Mouse (Mus musculus): ENCODE data around the gene Odf2l.
A peak's percentile ranks its signal among the peaks of the same experiment; 100 is the strongest.

Gene Odf2l

GRCm38 (mm10) chr3:145118254-145119001, at the start of gene Odf2l:
TSS of gene Odf2l (plus strand) at chr3:145118588.
- DNase-seq, result peak; percentile 94 to 96

GRCm38 (mm10) chr3:145068964-145069363, 49.4 kb upstream of the Odf2l start:
- DNase-seq, result no peak

DNA sequence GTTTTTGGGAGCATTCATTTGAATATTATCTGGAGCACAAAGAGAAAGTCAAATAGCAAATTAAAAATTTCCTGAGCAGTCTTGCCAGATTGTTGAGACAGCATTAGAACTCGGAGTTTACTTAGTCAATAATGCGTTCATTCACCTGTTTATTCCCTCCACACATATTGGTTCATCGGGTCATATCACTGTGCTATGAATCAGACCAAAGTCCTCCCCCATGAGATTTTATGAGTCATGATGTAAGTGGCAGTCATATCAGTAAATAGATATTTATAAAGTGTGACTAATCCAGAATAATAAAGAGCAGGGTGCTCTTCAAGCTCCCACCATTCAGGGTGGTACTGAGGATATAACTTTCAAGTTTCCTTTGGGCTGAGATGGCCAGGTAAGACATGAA, 46.0 kb upstream of the Odf2l start:
- DNase-seq, result no peak

DNA sequence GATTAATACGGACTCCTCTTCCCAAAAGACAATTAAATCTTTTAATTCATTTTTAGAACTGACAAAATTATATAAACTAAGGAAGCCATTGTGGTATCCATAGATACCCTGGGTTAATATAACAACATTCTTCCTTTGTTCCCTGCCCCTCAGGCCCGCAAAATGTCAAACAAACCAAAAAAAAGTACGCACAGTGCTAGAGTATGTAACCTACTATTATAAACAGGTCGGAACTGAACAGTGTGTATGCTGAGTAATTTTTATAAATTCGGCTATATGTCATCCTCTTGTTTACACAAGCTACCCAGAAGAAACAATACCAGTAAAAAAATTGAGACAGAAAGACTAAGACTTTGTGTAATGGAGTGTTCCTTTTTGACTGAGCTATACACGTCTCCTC, 40.0 kb upstream of the Odf2l start:
- no peak for DNase-seq

- no peak for DNase-seq
Measured at GRCm38 (mm10) chr3:145080904-145081303, 37.5 kb upstream of the Odf2l start.

GRCm38 (mm10) chr3:145083081-145083480, 35.3 kb upstream of the Odf2l start:
- DNase-seq, result no peak

DNA sequence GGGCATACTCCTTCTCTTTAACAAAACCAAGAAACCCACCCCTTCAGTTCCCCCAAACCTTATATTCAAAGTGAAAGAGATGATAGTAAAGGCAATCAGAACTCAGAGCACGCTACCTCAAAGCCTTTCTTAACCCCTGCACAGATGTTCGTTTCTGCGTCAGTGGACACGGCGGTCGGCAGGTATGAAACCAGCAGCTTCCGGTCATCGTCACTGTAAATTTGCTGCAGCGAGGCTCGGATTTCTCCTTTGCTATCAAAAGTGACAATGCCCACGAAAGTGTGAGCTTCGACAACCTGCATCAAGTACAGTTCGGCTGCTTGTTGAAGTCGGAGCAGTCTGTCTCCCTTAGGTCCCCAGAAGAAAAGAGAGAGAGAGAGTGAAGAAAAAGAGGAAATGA, 32.2 kb upstream of the Odf2l start:
- no peak for DNase-seq

GRCm38 (mm10) chr3:145087857-145088598, 30.4 kb upstream of the Odf2l start:
- DNase-seq, result no peak

- DNase-seq, result no peak
Measured at GRCm38 (mm10) chr3:145099291-145099690, 19.1 kb upstream of the Odf2l start, which contains the start of gene Clca2. TSS of gene Clca2 (minus strand) at chr3:145099443.

DNA sequence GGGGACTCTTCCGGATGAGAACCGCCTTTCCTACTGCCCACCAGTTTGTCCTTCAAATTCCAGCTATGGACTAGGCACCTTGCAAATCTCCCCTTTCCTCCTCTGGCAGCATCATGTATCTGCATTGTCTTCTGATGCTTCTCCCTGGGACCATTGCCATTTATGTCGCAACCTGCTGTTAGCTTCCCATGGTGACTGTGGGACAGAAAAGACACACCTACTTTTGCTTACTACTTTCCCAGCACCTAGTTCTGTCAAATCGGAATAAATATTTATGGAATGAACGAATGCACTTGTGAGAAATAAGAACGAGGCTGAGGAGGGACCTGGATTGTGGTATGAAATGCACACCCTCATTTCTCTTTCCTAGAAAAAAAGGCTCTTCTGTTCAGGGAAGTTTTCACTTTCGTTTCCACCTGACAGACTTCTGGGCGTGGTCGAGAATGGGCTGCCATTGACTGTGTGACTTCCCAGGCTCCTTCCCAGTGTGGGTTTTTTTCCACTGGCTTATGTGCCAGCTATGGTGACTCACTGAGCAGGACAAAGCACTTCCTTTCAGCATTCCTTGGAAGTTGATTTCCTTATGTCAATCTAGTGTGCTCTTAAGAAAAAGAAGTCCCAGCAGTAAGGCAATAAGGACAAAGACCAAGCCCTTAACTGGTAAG, 16.4 kb upstream of the Odf2l start:
- DNase-seq, result no peak

DNA sequence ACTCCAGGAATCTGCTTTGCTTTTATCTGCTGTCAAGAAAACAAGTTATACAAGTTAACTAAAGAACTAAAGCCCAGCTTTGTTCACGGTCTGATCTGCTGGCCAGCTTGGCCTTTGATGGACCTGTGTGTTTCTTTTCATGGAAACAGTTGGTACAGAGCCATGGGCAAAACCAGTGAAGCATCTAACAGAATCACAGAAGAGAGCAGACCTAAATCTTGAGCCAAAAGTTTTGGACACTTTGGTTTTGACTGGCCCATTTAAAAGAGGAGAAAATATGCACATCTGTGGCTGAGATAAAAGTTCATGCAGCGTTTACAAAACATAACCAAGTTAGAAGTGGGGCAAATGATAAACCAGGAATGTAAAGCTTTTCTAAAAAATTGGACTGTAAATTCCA, 15.1 kb upstream of the Odf2l start:
- no peak for DNase-seq

DNA sequence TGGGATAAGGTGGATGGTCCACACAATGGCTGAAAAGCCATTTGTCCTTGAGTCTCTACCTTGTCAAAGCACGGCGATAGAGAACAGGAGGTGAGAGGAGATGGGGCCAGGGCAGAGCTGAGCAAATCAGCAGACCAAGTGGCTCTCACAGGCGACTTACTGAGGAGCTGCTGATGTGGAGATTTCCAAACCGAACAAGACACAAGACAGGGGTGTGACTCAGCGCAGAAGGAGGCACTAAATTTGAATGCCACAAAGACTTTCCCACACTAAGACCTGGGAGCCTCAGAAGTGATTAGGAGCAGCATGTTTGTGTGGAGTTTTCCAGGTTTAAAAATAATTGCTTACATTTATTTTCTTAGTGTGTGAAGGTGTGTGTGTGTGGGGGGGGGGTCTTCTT, 14.6 kb upstream of the Odf2l start:
- no peak for DNase-seq

- DNase-seq, result no peak
Measured at GRCm38 (mm10) chr3:145105076-145105772, 13.2 kb upstream of the Odf2l start.

DNA sequence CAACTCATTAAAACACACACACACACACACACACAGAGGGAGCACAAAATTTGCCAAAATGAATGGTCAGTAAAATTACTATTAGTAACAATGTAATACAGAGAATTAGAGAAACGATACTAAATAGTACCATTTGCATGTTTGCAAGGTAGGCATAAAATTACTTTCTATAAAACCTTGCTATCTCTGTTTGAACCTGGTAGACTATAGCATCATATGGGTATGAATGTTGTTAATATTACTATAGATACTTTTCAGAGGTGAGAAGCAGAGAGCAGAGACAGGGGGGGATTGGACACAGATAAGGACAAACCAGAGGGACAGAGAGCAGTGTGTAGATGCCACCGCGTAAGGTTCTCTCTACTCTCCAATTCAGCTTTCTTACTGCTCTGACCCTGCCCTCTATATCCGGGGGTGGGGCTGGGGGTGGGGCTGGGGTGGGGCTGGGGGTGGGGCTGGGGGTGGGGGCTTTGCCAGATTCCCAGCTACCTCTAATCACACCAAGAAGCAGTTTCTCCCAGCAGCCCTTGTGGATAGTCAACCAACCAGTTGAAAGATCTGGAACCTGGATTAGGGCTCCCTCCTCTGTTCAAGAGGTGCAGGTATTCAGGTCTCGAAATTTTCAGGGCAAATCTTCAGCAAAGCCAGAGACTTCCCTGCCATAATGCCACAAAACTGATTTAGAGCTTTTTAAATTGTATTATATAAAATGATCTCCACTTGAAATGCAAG, 12.4 kb upstream of the Odf2l start:
- DNase-seq, result no peak

DNA sequence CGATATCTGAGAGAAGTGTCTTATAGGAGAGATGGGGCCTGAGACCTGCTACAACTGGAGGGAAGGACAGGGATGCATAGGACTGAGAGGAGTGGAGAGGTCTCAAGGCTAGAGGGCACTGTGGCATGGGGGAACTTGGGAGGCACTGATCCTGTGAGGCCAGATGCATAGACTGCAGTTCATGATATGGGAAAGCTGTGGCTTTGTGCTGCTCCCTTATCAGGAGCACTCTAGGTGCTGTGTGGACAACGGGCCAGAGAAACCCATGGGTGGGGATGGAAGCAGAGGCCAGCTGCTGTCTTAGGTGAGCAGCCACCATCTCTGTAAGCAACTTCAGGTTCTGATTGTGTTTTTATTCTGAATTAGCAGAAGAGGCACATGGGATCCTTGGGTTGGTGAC, 3.2 kb upstream of the Odf2l start:
- DNase-seq, result no peak

DNA sequence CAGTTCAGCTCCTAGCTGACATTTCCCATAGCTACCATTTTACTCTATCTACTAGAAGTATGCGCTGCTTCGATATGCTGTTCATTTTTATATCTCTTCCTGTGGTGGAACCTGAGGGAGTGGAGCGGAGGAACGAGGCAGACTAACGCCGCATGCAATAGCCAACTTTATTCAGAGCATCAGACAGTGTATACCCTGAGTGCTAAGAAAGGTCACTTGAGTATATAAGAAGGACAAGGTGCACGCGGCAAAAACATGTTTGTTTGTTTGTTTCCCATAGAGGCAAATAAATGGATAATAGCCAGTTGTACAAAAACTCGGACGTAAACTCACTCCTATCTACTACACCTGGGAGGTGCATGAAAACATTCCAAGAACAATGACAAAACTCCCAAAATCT, 751 bp upstream of the Odf2l start:
- no peak for DNase-seq

DNA sequence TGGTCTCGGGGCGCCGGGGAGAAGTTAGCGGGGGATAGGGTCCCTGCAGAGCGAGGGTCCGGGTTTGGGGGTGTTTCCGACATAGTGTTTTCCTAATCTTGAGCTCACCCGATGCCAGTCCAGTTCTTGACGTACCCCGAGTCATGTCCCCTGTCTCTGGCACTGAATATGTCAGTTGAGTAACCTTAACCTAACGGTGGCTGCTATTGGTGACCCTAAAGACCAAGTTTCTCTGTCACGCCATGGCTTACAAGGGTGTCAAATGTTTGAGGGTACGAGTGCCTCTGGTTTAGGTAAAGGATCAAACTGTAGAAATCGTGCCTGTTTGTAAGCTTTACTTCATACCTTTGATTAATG, 592 bp downstream of the Odf2l start:
- DNase-seq, result no peak

- DNase-seq, result no peak
Measured at GRCm38 (mm10) chr3:145119425-145119824, 1.0 kb downstream of the Odf2l start.

DNA sequence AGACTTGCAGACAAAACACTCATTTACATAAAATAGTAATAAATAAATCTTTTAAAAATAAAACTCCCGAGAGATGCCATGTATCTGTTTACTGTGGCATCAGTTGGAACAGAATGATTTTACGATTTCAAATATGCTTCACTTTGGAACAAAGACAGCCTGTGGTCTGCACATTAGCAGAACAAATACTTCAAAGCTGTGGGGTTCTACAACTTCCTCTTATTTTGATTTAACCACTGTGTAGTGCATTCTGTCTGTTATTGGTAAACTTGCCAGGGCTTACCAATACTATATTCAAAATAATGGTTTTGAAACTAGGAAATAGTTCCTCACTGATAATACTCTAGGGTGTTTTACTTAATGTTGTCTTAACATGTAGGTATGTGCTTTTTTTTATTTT, 8.2 kb downstream of the Odf2l start:
- DNase-seq, result no peak

DNA sequence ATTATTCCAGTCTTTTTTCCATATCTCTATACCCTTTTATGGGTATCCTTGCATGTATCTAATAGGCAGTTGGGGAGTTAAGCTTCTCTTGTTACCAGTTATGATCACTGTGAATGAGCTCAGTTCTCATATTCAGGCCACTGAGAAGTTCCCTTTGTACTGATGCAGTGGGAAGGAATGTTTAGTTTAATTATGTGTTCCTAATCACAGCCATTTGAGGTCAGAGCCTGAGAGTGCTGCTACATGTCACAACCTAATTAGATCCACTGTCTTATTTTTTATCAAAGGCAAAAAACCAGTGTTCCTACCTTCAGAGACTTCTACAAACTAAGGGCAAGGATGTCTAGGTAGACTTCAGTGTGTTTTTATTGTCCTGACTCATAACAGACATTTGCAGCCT, 11.0 kb downstream of the Odf2l start:
- DNase-seq, result no peak

GRCm38 (mm10) chr3:145131210-145131868, 13.0 kb downstream of the Odf2l start:
- peak in 1 of 2 experiments; percentile 29 for DNase-seq

DNA sequence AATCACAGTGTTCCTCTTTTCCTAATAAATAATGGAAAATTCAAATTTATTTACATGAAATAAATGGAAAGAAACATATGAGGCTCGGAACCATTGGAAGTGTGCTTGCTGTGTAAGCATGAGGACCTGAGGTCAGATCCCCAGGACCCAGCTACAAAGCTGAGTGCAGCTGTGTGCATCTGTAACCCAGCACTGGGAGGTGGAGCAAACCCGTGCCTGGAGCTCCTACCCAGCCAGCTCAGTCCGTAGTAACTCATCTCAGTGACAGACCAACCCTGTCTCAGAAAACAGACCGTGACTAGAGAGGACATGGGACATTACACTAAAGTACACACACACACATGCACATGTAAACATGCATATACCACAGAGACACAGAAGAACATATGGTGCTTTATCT, 21.8 kb downstream of the Odf2l start:
- no peak for DNase-seq

Data from spleen, adult 18-20 months (tissue).